Mouse (Mus musculus) forebrain, embryonic 14.5 days (tissue): ENCODE measurements at regions not wholly inside any gene's neighbourhood (a gene's known extent, or its start where the extent isn't known, plus 50 kb on each side); places are given as distances from the start of the nearest gene placed in this dataset.

Experiments used
- ATAC-seq: fragments of 200-750 bp; cut with Nextera tagmentation; 2 replicates; pipeline ENCODE4 v1.8.0; 2017; ENCODE audit warnings: mild to moderate bottlenecking, moderate library complexity
- DNase-seq: peaks from one replicate; pipeline ENCODE4 v3.0.0-alpha.2; 2015; ENCODE audit warnings: low spot score
- H3K27ac ChIP-seq: fragments of 300-500 bp; sonication (generic); 2 replicates; pipeline ENCODE4 v1.5.1; 2014; ENCODE audit warnings: low read depth, mild to moderate bottlenecking, control low read depth, low read length, moderate library complexity
- H3K27me3 ChIP-seq: fragments of 300-500 bp; sonication (generic); replicated peaks from 2 replicates; pipeline ENCODE4 v1.6.1; 2014; ENCODE audit warnings: low read length, control low read depth, mixed read lengths; ENCODE audit not compliant: control insufficient read depth, insufficient read depth
- H3K36me3 ChIP-seq: fragments of 300-500 bp; sonication (generic); 2 replicates; pipeline ENCODE4 v1.6.1; 2014; ENCODE audit warnings: low read length, control low read depth; ENCODE audit not compliant: control insufficient read depth, insufficient read depth
- H3K4me1 ChIP-seq: fragments of 300-500 bp; sonication (generic); 2 replicates; pipeline ENCODE4 v1.6.1; 2014; ENCODE audit warnings: antibody characterized with exemption, low read length, control low read depth; ENCODE audit not compliant: control insufficient read depth, insufficient read depth
- H3K4me2 ChIP-seq: fragments of 300-500 bp; sonication (generic); 2 replicates; pipeline ENCODE4 v1.6.1; 2014; ENCODE audit warnings: mild to moderate bottlenecking, control low read depth, low read length
- H3K4me3 ChIP-seq: fragments of 300-500 bp; sonication (generic); 2 replicates; pipeline ENCODE4 v1.5.1; 2014; ENCODE audit warnings: low read depth, low read length, control low read depth
- H3K9ac ChIP-seq: fragments of 300-500 bp; sonication (generic); 2 replicates; pipeline ENCODE4 v1.6.1; 2014; ENCODE audit warnings: mild to moderate bottlenecking, low read length, control low read depth, moderate library complexity
- H3K9me3 ChIP-seq: fragments of 300-500 bp; sonication (generic); replicated peaks from 2 replicates; pipeline ENCODE4 v1.6.1; 2016; ENCODE audit warnings: low read length, control low read depth, mixed read lengths; ENCODE audit not compliant: control insufficient read depth
- WGBS: fragments of 180-500 bp; shearing (Covaris S2); extraction: QIAGEN DNeasy Blood & Tissue Kit; methylation state at CpG from one replicate; pipeline ENCODE4 v1.1.7; 2014; 5-methylcytosine and 5-hydroxymethylcytosine counted together

DNA sequence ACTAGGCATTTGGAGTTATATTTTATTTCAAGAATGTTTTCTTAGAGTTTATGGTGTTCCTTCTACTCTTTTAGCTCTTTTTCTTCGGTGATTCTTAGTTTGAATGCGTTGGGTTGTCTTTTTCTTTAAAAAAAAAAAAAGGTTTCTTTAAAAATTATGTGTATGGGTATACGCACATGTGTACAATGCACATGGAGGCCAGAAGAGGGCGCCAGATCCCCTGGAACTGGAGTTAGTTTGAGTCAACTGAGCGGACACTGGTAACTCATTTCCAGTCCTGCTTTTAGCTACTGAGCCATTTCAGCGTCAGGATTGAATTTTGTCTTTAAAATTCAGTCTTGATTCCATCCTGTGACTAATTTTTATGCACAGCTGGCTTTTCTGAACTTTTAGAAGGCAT lies 124.9 kb upstream of the Cdh5 start:
- Histone ChIP-seq H3K9me3 (no peaks in the 10 kb centered on the region), H3K4me1 (no peaks in the 10 kb centered on the region), H3K4me3 (no peak overlapping the region), H3K36me3 (no peaks in the 10 kb centered on the region), H3K27ac (no peak overlapping the region), H3K4me2 (no peak overlapping the region), H3K27me3 (no peaks in the 10 kb centered on the region), H3K9ac (no peak overlapping the region)
- 72% methylated on average over 6 of the region's 6 CpGs for WGBS
- no peak for DNase-seq
- ATAC-seq: no peak

DNA sequence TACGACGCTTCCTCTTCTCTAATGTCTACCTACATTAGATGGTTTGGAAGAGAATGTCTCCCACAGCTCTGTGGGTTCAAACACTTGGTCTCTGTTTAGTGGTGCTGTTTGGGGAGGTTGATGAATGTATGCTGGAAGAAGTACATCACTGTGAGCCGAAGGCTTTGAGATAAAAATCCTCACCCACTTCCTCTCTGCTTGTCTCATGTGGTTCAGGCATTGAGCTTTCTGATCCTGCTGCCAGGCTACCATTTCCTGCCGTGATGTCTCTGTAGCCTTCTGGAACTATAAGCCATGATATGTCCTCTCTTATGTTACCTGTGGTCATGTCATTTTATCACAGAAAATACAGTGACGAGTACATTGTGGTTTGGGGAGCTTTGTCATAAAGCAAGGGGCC lies 122.5 kb upstream of the Cdh5 start:
- no peak overlapping the region for H3K4me2 ChIP-seq
- no peaks in the 10 kb centered on the region for H3K36me3 ChIP-seq
- DNase-seq: no peak
- no peak overlapping the region for H3K9ac ChIP-seq
- H3K4me1 ChIP-seq: no peaks in the 10 kb centered on the region
- no peaks in the 10 kb centered on the region for H3K27me3 ChIP-seq
- WGBS: 92% methylated on average over 5 of the region's 5 CpGs
- H3K27ac ChIP-seq: no peak overlapping the region
- no peak overlapping the region for H3K4me3 ChIP-seq
- ATAC-seq: no peak
- H3K9me3 ChIP-seq: no peaks in the 10 kb centered on the region

DNA sequence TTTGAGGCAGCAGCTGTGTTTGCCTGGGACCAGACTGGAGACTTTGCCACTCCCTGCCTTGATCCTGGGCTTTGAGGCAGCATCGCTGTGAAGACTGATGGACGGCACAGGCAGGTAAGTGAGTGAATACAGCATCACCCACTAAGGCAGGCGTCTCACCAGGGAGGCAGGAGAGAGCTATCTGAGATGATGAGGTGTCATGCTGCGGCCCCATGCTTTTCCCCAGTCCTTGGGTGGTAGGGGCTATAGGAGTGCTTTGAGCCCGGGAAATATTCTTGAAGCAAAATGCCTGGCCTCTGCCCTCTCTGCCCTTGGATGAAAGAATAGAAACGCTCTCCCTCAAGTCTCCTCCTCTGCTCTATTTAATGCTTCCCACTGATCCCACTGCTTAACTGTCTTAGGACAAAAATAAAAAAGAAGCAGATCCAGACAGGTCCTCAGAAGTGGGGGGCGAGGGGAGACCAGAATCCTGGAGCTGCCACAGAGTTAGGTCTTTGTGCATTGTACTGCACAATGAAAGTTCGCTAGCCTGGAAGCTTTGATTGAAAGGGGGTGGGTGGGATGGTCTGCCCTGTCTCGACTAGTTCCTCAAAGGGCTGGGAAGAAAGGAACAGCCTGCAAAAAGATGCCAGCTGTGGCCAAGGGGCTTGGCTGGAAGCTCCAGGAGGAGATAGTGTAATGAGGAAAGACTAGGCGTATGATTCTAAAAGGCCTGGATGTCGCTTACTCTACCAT lies 117.4 kb upstream of the Cdh5 start:
- Histone ChIP-seq H3K4me3 (no peak overlapping the region), H3K27ac (no peak overlapping the region), H3K4me2 (no peak overlapping the region), H3K9me3 (no peaks in the 10 kb centered on the region), H3K4me1 (no peaks in the 10 kb centered on the region), H3K9ac (no peak overlapping the region), H3K27me3 (no peaks in the 10 kb centered on the region), H3K36me3 (no peaks in the 10 kb centered on the region)
- DNase-seq (peak; percentile 15), ATAC-seq (no peak; the same call in 1 of the 2 replicates)
- WGBS: 27% methylated on average over 11 of the region's 11 CpGs

DNA sequence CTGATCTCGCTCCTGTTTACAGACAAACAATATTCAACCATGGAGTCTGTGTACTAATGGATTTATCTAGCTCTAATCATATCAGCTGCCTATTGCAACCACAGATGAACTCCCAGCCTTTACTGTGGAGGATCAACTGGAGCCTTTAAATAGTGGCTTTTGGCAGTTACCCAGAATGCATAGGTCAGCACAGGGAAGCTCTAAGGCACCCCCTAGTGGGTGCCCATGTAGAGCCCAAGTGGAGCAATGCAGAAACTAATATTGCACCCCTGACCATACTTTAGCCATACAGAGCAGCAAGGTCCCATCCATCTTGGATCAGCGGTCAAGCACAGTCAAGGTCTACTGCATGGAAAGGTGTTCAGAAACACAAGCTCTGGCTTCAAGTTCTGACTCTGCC lies 115.8 kb upstream of the Cdh5 start:
- H3K4me3 ChIP-seq: no peak overlapping the region
- no peaks in the 10 kb centered on the region for H3K9me3 ChIP-seq
- no peak overlapping the region for H3K4me2 ChIP-seq
- no peaks in the 10 kb centered on the region for H3K4me1 ChIP-seq
- H3K9ac ChIP-seq: no peak overlapping the region
- no peaks in the 10 kb centered on the region for H3K36me3 ChIP-seq
- DNase-seq (no peak), ATAC-seq (no peak)
- 89% methylated on average over 2 of the region's 2 CpGs for WGBS
- H3K27ac ChIP-seq: no peak overlapping the region
- no peaks in the 10 kb centered on the region for H3K27me3 ChIP-seq

DNA sequence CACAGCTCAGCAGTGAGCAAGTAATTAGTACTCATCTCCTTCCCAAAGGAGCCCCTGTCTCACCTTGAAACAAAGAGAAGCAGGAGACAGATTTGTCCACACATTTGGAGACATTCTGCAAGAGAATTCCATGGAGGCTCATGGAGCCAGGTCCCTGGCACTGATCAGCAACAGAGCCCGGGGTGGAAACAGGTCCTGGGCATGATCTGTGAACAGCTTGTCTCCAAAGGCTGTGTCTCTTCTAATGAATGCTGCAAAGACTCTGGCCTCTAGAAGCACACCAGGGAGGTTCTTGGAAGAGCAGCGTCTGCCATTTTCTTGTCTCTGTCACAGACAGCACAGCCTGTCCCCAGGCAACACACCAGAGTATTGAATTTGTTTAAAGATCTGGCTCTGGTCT lies 107.5 kb upstream of the Cdh5 start:
- H3K4me2 ChIP-seq: no peak overlapping the region
- H3K4me1 ChIP-seq: no peaks in the 10 kb centered on the region
- ATAC-seq (no peak), DNase-seq (no peak)
- no peaks in the 10 kb centered on the region for H3K9me3 ChIP-seq
- 88% methylated on average over 2 of the region's 2 CpGs for WGBS
- H3K27ac ChIP-seq: no peak overlapping the region
- H3K27me3 ChIP-seq: no peaks in the 10 kb centered on the region
- H3K9ac ChIP-seq: no peak overlapping the region
- no peak overlapping the region for H3K4me3 ChIP-seq
- no peaks in the 10 kb centered on the region for H3K36me3 ChIP-seq

DNA sequence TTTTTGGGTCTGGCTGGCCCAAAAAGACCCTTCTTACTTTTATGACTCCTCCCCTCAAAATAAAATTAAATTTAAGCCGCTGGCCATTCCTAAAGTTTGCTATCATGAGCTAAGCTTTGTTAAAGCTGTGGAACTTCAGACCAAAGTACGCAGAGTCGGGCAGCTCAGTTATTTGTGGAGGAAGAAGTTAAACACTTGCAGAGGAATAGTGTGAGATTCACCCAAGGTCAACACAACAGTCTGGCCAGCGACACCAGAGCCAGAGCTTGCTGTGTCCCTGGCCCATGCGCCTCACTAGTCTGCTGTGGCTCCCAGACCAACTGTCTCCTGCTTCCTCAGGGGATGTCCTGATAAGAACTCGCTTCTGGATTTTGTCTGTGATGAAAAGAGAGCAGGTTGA lies 103.3 kb upstream of the Cdh5 start:
- no peak overlapping the region for H3K27ac ChIP-seq
- H3K4me3 ChIP-seq: no peak overlapping the region
- H3K4me2 ChIP-seq: no peak overlapping the region
- H3K4me1 ChIP-seq: no peaks in the 10 kb centered on the region
- ATAC-seq (no peak), DNase-seq (no peak)
- H3K36me3 ChIP-seq: no peaks in the 10 kb centered on the region
- H3K27me3 ChIP-seq: no peaks in the 10 kb centered on the region
- no peaks in the 10 kb centered on the region for H3K9me3 ChIP-seq
- no peak overlapping the region for H3K9ac ChIP-seq
- WGBS: 90% methylated on average over 6 of the region's 6 CpGs

DNA sequence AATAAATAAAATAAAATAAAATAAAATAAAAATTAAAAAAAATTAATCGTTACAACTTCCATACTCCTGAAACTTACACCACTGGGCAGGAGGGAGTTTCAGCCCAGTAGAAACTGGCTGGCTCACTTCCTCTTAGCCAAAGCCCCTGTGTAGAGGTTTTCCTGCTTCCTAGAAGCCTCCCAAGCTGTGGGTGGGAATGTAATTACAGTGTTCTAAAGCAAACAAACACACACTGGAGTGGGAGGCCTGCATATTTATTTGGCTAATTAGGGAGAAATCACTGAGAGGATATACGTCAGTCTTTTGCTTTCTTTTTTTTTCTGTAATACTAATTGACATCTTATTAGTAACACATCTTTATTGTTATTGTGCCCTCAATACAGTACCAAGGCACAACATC lies 94.2 kb upstream of the Cdh5 start:
- Histone ChIP-seq H3K27ac (no peak overlapping the region), H3K36me3 (no peaks in the 10 kb centered on the region), H3K4me1 (no peaks in the 10 kb centered on the region), H3K27me3 (no peaks in the 10 kb centered on the region), H3K4me3 (no peak overlapping the region), H3K9ac (no peak overlapping the region), H3K4me2 (no peak overlapping the region), H3K9me3 (no peaks in the 10 kb centered on the region)
- DNase-seq (peak; percentile 43), ATAC-seq (peak; percentile 54)
- 47% methylated on average over 2 of the region's 2 CpGs for WGBS

DNA sequence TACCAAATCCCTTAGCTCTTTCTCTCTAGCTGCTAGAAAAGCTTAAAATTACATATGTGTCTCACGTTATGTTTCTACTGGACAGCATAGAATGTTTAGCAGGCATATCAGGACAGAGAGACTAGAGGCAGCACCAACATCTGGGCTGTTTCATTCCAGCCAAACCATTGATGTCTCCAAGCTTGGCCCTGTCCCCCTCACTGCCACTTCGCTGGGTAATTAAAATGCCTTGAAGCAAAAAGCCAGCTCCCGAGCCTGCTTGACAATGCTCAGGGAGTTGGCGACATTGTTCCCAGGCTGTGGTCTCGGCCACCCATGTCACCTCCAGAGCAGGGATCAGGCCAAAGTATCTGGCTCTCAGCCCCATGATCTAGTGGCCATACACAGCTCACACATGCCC lies 92.7 kb upstream of the Cdh5 start:
- H3K9ac ChIP-seq: no peak overlapping the region
- ATAC-seq: no peak
- no peaks in the 10 kb centered on the region for H3K4me1 ChIP-seq
- no peak for DNase-seq
- H3K4me3 ChIP-seq: no peak overlapping the region
- no peaks in the 10 kb centered on the region for H3K36me3 ChIP-seq
- no peaks in the 10 kb centered on the region for H3K27me3 ChIP-seq
- H3K27ac ChIP-seq: no peak overlapping the region
- H3K9me3 ChIP-seq: no peaks in the 10 kb centered on the region
- WGBS: 47% methylated on average over 5 of the region's 5 CpGs
- H3K4me2 ChIP-seq: no peak overlapping the region

DNA sequence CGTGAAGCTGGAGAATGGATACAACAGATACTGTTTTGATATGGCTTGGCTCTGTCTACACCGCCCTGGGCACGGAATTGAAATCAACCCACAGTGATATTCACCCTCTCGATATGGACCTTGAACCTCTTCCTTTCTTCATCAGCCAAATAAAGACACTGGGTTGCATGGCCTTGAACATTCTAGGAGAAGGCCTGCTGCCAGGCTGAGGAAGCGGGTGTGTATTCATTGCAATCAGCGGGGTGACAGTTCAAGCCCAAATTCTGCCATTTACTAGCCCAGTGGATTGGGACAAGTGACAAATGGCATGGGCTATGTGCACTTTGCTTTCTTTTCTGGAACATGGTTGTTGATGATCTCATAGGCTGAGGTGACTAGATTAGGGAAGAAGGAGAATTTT lies 92.1 kb upstream of the Cdh5 start:
- WGBS: 91% methylated on average over 6 of the region's 6 CpGs
- Histone ChIP-seq H3K4me3 (no peak overlapping the region), H3K9me3 (no peaks in the 10 kb centered on the region), H3K27ac (no peak overlapping the region), H3K9ac (no peak overlapping the region), H3K4me2 (no peak overlapping the region), H3K27me3 (no peaks in the 10 kb centered on the region), H3K4me1 (no peaks in the 10 kb centered on the region), H3K36me3 (no peaks in the 10 kb centered on the region)
- ATAC-seq (no peak), DNase-seq (no peak)
